Mouse (Mus musculus) midbrain, embryonic 11.5 days (tissue): ENCODE measurements around the gene Sertad4. TPM values are rescaled to one million over a fixed set of nuclear protein-coding genes. Genes with fewer than 3 reads are reported as not detected.

Experiments used
- ATAC-seq: fragments of 200-750 bp; cut with Nextera tagmentation; 2 replicates; pipeline ENCODE4 v1.8.0; 2017; ENCODE audit warnings: moderate TSS enrichment, moderate library complexity; ENCODE audit not compliant: low FRiP score
- DNase-seq: peaks from one replicate; pipeline ENCODE4 v3.0.0; 2015; ENCODE audit warnings: low spot score; ENCODE audit errors: missing footprints
- H3K27ac ChIP-seq: fragments of 300-500 bp; sonication (generic); 2 replicates; pipeline ENCODE4 v1.5.1; 2014; ENCODE audit warnings: low read depth, low read length
- H3K27me3 ChIP-seq: fragments of 300-500 bp; sonication (generic); 2 replicates; pipeline ENCODE4 v1.6.1; 2014; ENCODE audit warnings: mild to moderate bottlenecking, low read length, moderate library complexity, mixed read lengths; ENCODE audit not compliant: control insufficient read depth, insufficient read depth
- H3K36me3 ChIP-seq: fragments of 300-500 bp; sonication (generic); 2 replicates; pipeline ENCODE4 v1.6.1; 2014; ENCODE audit warnings: mild to moderate bottlenecking, low read length, moderate library complexity, mixed read lengths; ENCODE audit not compliant: control insufficient read depth, insufficient read depth
- H3K4me1 ChIP-seq: fragments of 300-500 bp; sonication (generic); 2 replicates; pipeline ENCODE4 v1.6.1; 2014; ENCODE audit warnings: low read length; ENCODE audit not compliant: control insufficient read depth, insufficient read depth
- H3K4me2 ChIP-seq: fragments of 300-500 bp; sonication (generic); 2 replicates; pipeline ENCODE4 v1.6.1; 2014; ENCODE audit warnings: mild to moderate bottlenecking, moderate library complexity
- H3K4me3 ChIP-seq: fragments of 300-500 bp; sonication (generic); 2 replicates; pipeline ENCODE4 v1.5.1; 2014; ENCODE audit warnings: low read depth, low read length
- H3K9ac ChIP-seq: fragments of 300-500 bp; sonication (generic); 2 replicates; pipeline ENCODE4 v1.6.1; 2014; ENCODE audit warnings: low read length
- H3K9me3 ChIP-seq: fragments of 300-500 bp; sonication (generic); 2 replicates; pipeline ENCODE4 v1.6.1; 2016; ENCODE audit warnings: low read length; ENCODE audit not compliant: control insufficient read depth
- WGBS: fragments of 180-500 bp; shearing (Covaris S2); extraction: QIAGEN DNeasy Blood & Tissue Kit; methylation state at CpG from one replicate; pipeline ENCODE4 v1.1.7; 2014; 5-methylcytosine and 5-hydroxymethylcytosine counted together
- polyA plus RNA-seq: library from polyadenylated mRNA; unstranded; fragments of >200 nt; fragmentation: Nextera tagmentation; extraction: Ambion mirVana; gene quantifications from 2 replicates; pipeline ENCODE4 v1.2.1, GENCODE M21; 2014

The Sertad4 gene
- polyA plus RNA-seq, 1 experiment from 2014 or later: 14.3 TPM

- Histone ChIP-seq H3K4me2 (no peak overlapping the region), H3K27me3 (no peaks in the 10 kb centered on the region), H3K9me3 (no peaks in the 10 kb centered on the region), H3K27ac (no peak overlapping the region), H3K4me3 (no peak overlapping the region), H3K36me3 (no peaks in the 10 kb centered on the region), H3K4me1 (peaks cover 8% of the 10 kb centered on the region; the same call in 1 of the 2 replicates), H3K9ac (no peak overlapping the region; the same call in 1 of the 2 replicates)
- WGBS: 45% methylated on average over 10 of the region's 10 CpGs
- DNase-seq (no peak), ATAC-seq (no peak)
Measured at GRCm38 (mm10) chr1:192806168-192807157, 49.1 kb downstream of the Sertad4 start.

GRCm38 (mm10) chr1:192800338-192800737 lies 55.2 kb downstream of the Sertad4 start:
- ATAC-seq: no peak
- H3K27ac ChIP-seq: no peak overlapping the region
- WGBS: 85% methylated on average over 8 of the region's 8 CpGs

GRCm38 (mm10) chr1:192799165-192799991 lies 56.2 kb downstream of the Sertad4 start:
- DNase-seq: peak; percentile 87
- 35% methylated on average over 10 of the region's 10 CpGs for WGBS
- H3K9me3 ChIP-seq: no peaks in the 10 kb centered on the region
- H3K4me1 ChIP-seq: peaks cover 8% of the 10 kb centered on the region; the same call in 1 of the 2 replicates
- no peak overlapping the region for H3K9ac ChIP-seq
- H3K27ac ChIP-seq: no peak overlapping the region
- no peaks in the 10 kb centered on the region for H3K36me3 ChIP-seq
- H3K4me3 ChIP-seq: no peak overlapping the region
- ATAC-seq: no peak
- H3K27me3 ChIP-seq: peaks cover 3% of the 10 kb centered on the region; the same call in 1 of the 2 replicates
- H3K4me2 ChIP-seq: no peak overlapping the region

More at GRCm38 (mm10) chr1:192800338-192800737, 55.2 kb downstream of the Sertad4 start:
- Histone ChIP-seq H3K36me3 (no peaks in the 10 kb centered on the region), H3K9me3 (no peaks in the 10 kb centered on the region), H3K4me3 (no peak overlapping the region), H3K4me1 (peaks cover 8% of the 10 kb centered on the region; the same call in 1 of the 2 replicates), H3K27me3 (peaks cover 3% of the 10 kb centered on the region; the same call in 1 of the 2 replicates), H3K9ac (no peak overlapping the region), H3K4me2 (no peak overlapping the region)
- DNase-seq: no peak

- 78% methylated on average over 16 of the region's 16 CpGs for WGBS
- DNase-seq (no peak), ATAC-seq (no peak)
- H3K9ac ChIP-seq: no peak overlapping the region
- H3K4me2 ChIP-seq: no peak overlapping the region
- H3K36me3 ChIP-seq: no peaks in the 10 kb centered on the region
- no peaks in the 10 kb centered on the region for H3K9me3 ChIP-seq
- H3K27me3 ChIP-seq: peaks cover 3% of the 10 kb centered on the region; the same call in 1 of the 2 replicates
- no peak overlapping the region for H3K4me3 ChIP-seq
- H3K27ac ChIP-seq: no peak overlapping the region
- H3K4me1 ChIP-seq: peaks cover 8% of the 10 kb centered on the region; the same call in 1 of the 2 replicates
Measured at GRCm38 (mm10) chr1:192798212-192799164, 57.1 kb downstream of the Sertad4 start.

- ATAC-seq: peak; percentile 41
- Histone ChIP-seq H3K9me3 (no peaks in the 10 kb centered on the region), H3K4me1 (peaks cover 8% of the 10 kb centered on the region), H3K4me3 (no peak overlapping the region), H3K27me3 (peaks cover 3% of the 10 kb centered on the region; the same call in 1 of the 2 replicates), H3K36me3 (no peaks in the 10 kb centered on the region), H3K9ac (peak overlapping the region; percentile 39), H3K27ac (no peak overlapping the region), H3K4me2 (no peak overlapping the region)
- 37% methylated on average over 3 of the region's 3 CpGs for WGBS
- DNase-seq: no peak
Measured at GRCm38 (mm10) chr1:192797011-192797274, 58.6 kb downstream of the Sertad4 start.

GRCm38 (mm10) chr1:192796201-192797010 lies 59.1 kb downstream of the Sertad4 start:
- ATAC-seq: peak; percentile 58
- peak; percentile 88 for DNase-seq
- Histone ChIP-seq H3K9ac (peak overlapping the region; percentile 39), H3K4me2 (no peak overlapping the region), H3K4me1 (peaks cover 13% of the 10 kb centered on the region), H3K36me3 (no peaks in the 10 kb centered on the region), H3K9me3 (no peaks in the 10 kb centered on the region), H3K4me3 (no peak overlapping the region), H3K27ac (no peak overlapping the region; the same call in 1 of the 2 replicates), H3K27me3 (peaks cover 3% of the 10 kb centered on the region; the same call in 1 of the 2 replicates)
- 10% methylated on average over 16 of the region's 21 CpGs for WGBS

- Histone ChIP-seq H3K4me3 (no peak overlapping the region), H3K27me3 (peaks cover 3% of the 10 kb centered on the region; the same call in 1 of the 2 replicates), H3K9me3 (no peaks in the 10 kb centered on the region), H3K4me2 (no peak overlapping the region), H3K4me1 (peaks cover 16% of the 10 kb centered on the region), H3K9ac (no peak overlapping the region), H3K36me3 (no peaks in the 10 kb centered on the region), H3K27ac (no peak overlapping the region)
- DNase-seq (no peak), ATAC-seq (no peak)
- WGBS: 58% methylated on average over 9 of the region's 9 CpGs
Measured at GRCm38 (mm10) chr1:192794957-192795745, 60.4 kb downstream of the Sertad4 start.
